Mouse (Mus musculus) liver, adult (tissue): Measurements from ENCODE around the gene Zdhhc18.

Experiments
- GATA4 ChIP-seq: IDR thresholded peaks from 2 replicates; pipeline ENCODE4 v1.6.1; 2014; ENCODE audit warnings: mild to moderate bottlenecking, low read length; ENCODE audit not compliant: insufficient replicate concordance

Zdhhc18 gene

GRCm38 (mm10) chr4:133604856-133605255 is 45.1 kb downstream of the Zdhhc18 start:
- TF ChIP-seq GATA4: no peak

GRCm38 (mm10) chr4:133604175-133604574 is 45.8 kb downstream of the Zdhhc18 start:
- TF ChIP-seq GATA4: no peak

- TF ChIP-seq GATA4: no peak
Observed at GRCm38 (mm10) chr4:133603056-133603455, 46.9 kb downstream of the Zdhhc18 start.

GRCm38 (mm10) chr4:133601721-133602218 is 48.2 kb downstream of the Zdhhc18 start, which contains the start of gene Sfn:
Sfn (minus strand) TSS chr4:133602168.
- TF ChIP-seq GATA4: no peak

GRCm38 (mm10) chr4:133600306-133600705 is 49.6 kb downstream of the Zdhhc18 start:
- no peak for TF ChIP-seq GATA4

GRCm38 (mm10) chr4:133599571-133600073 is 50.3 kb downstream of the Zdhhc18 start:
- TF ChIP-seq GATA4: no peak

- no peak for TF ChIP-seq GATA4
Observed at GRCm38 (mm10) chr4:133599116-133599515, 50.8 kb downstream of the Zdhhc18 start.

GRCm38 (mm10) chr4:133598616-133599015 is 51.3 kb downstream of the Zdhhc18 start:
- no peak for TF ChIP-seq GATA4

- TF ChIP-seq GATA4: no peak
Observed at GRCm38 (mm10) chr4:133596084-133596483, 53.9 kb downstream of the Zdhhc18 start.

GRCm38 (mm10) chr4:133595538-133595937 is 54.4 kb downstream of the Zdhhc18 start:
- no peak for TF ChIP-seq GATA4

GRCm38 (mm10) chr4:133592570-133592969 is 57.4 kb downstream of the Zdhhc18 start:
- no peak for TF ChIP-seq GATA4

- no peak; the same call in 1 of the 2 replicates for TF ChIP-seq GATA4
Observed at GRCm38 (mm10) chr4:133584059-133584951, 65.6 kb downstream of the Zdhhc18 start, which contains the start of gene Gpn2. Gpn2 (plus strand) TSS chr4:133584362.

- no peak for TF ChIP-seq GATA4
Observed at GRCm38 (mm10) chr4:133583690-133584058, 66.3 kb downstream of the Zdhhc18 start.

GRCm38 (mm10) chr4:133577983-133578382 is 72.0 kb downstream of the Zdhhc18 start:
- no peak for TF ChIP-seq GATA4

GRCm38 (mm10) chr4:133574843-133575202 is 75.1 kb downstream of the Zdhhc18 start:
- TF ChIP-seq GATA4: no peak

GRCm38 (mm10) chr4:133574070-133574842 is 75.7 kb downstream of the Zdhhc18 start, which contains the start of gene Gpatch3:
Gpatch3 (plus strand) TSS chr4:133574745.
- no peak for TF ChIP-seq GATA4

GRCm38 (mm10) chr4:133570066-133570466 is 79.9 kb downstream of the Zdhhc18 start:
- TF ChIP-seq GATA4: no peak
